Mouse (Mus musculus): ENCODE measurements around the gene Stx18. TPM values are rescaled to one million over a fixed set of nuclear protein-coding genes. Genes with fewer than 3 reads are reported as not detected.

Stx18 gene
- polyA plus RNA-seq, 1 experiment from 2014 or later = 22.4 TPM

DNA sequence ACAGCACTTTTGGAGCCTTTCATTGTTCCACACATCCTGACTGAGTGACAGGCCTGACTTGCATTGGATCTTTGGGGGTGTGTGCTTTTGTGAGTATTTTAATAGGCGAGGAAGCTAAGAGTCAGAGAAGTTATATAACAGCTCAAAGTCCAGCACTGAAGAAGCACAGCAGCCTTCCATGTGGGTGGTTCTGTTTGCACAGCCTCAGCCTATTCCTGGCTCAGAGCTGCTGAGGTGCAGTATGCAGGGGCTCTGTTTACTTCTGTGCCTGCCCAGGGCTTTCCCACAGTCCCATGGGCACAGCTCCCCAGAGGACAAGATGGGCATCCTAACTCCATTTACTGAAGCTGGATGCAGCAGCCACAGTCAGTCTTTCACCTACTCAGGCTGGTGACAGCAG is 78.5 kb downstream of the Stx18 start:
- 46% methylated on average over 1 of the region's 1 CpGs for WGBS
- Histone ChIP-seq H3K4me1 (replicated peaks; ENCODE audit: control insufficient read depth, insufficient read depth, low read length) (no peaks in the 10 kb centered on the region), H3K4me3 (ENCODE audit: low read depth, low read length) (no peak overlapping the region), H3K27ac (ENCODE audit: low read depth, low read length) (no peak overlapping the region), H3K27me3 (replicated peaks; ENCODE audit: control insufficient read depth, insufficient read depth, low read length) (no peaks in the 10 kb centered on the region), H3K36me3 (ENCODE audit: control insufficient read depth, insufficient read depth) (peaks cover 10% of the 10 kb centered on the region; the same call in 1 of the 2 replicates), H3K9ac (ENCODE audit: low read depth, low read length) (no peak overlapping the region), H3K9me3 (ENCODE audit: control insufficient read depth) (no peaks in the 10 kb centered on the region), H3K4me2 (replicated peaks; ENCODE audit: low read depth) (no peak overlapping the region)
- no peak for TF ChIP-seq CTCF (IDR thresholded peaks at IDR 0.05; ENCODE audit: low read depth)
- ATAC-seq = peak; percentile 90

DNA sequence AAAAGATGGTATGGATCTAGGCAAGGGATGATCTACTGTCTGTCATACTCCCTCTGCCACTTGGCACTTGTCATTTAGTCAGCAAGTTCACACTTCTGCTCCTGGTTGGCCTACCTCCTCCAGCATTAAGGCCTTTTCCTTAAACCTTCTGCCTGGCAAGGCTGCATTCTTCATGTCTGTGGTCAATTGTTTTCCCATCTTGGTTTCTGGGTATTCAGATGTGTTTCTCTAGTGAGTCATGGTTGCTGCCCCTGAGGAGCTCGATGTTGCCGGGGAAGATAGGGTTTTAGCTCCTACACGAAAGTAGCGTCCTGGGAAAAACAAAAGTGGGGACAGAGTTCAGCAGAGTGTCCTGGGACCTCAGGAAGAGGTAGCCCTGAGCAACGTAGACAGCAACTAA is 80.7 kb downstream of the Stx18 start:
- no peak for TF ChIP-seq CTCF (IDR thresholded peaks at IDR 0.05; ENCODE audit: low read depth)
- no peak for ATAC-seq
- peaks cover 7% of the 10 kb centered on the region; the same call in 1 of the 2 replicates for H3K36me3 ChIP-seq (ENCODE audit: control insufficient read depth, insufficient read depth)
- H3K9me3 ChIP-seq (ENCODE audit: control insufficient read depth) = no peaks in the 10 kb centered on the region
- H3K27ac ChIP-seq (ENCODE audit: low read depth, low read length) = no peak overlapping the region
- 91% methylated on average over 5 of the region's 5 CpGs for WGBS
- H3K4me1 ChIP-seq (replicated peaks; ENCODE audit: control insufficient read depth, insufficient read depth, low read length) = no peaks in the 10 kb centered on the region
- no peak overlapping the region for H3K4me3 ChIP-seq (ENCODE audit: low read depth, low read length)
- H3K9ac ChIP-seq (ENCODE audit: low read depth, low read length) = no peak overlapping the region
- no peaks in the 10 kb centered on the region for H3K27me3 ChIP-seq (replicated peaks; ENCODE audit: control insufficient read depth, insufficient read depth, low read length)
- no peak overlapping the region for H3K4me2 ChIP-seq (replicated peaks; ENCODE audit: low read depth)

DNA sequence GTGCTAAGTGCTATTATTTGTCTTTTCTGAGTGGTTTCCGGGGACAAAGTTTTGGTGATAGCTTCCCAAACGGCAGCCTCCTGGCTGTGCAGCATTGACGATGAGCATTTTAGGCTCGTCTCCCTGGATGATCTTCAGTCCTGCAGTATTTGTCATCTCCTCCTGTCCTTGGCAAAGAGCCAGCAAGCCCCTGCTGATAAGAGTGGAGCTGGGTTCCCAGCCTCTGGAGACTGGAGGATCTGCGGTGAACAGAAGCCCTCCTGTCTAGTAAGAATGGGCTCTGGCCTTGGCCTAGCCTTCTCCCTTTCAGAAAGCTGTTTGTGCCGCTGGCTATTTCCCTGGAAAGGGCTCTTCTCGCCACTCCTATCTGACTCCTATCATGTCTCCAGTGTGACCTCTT is 83.2 kb downstream of the Stx18 start:
- ATAC-seq = no peak
- Histone ChIP-seq H3K4me1 (replicated peaks; ENCODE audit: control insufficient read depth, insufficient read depth, low read length) (no peaks in the 10 kb centered on the region), H3K27me3 (replicated peaks; ENCODE audit: control insufficient read depth, insufficient read depth, low read length) (no peaks in the 10 kb centered on the region), H3K4me2 (replicated peaks; ENCODE audit: low read depth) (no peak overlapping the region), H3K36me3 (ENCODE audit: control insufficient read depth, insufficient read depth) (no peaks in the 10 kb centered on the region), H3K9ac (ENCODE audit: low read depth, low read length) (no peak overlapping the region), H3K9me3 (ENCODE audit: control insufficient read depth) (no peaks in the 10 kb centered on the region), H3K27ac (ENCODE audit: low read depth, low read length) (no peak overlapping the region), H3K4me3 (ENCODE audit: low read depth, low read length) (no peak overlapping the region)
- 53% methylated on average over 7 of the region's 7 CpGs for WGBS
- no peak for TF ChIP-seq CTCF (IDR thresholded peaks at IDR 0.05; ENCODE audit: low read depth)

DNA sequence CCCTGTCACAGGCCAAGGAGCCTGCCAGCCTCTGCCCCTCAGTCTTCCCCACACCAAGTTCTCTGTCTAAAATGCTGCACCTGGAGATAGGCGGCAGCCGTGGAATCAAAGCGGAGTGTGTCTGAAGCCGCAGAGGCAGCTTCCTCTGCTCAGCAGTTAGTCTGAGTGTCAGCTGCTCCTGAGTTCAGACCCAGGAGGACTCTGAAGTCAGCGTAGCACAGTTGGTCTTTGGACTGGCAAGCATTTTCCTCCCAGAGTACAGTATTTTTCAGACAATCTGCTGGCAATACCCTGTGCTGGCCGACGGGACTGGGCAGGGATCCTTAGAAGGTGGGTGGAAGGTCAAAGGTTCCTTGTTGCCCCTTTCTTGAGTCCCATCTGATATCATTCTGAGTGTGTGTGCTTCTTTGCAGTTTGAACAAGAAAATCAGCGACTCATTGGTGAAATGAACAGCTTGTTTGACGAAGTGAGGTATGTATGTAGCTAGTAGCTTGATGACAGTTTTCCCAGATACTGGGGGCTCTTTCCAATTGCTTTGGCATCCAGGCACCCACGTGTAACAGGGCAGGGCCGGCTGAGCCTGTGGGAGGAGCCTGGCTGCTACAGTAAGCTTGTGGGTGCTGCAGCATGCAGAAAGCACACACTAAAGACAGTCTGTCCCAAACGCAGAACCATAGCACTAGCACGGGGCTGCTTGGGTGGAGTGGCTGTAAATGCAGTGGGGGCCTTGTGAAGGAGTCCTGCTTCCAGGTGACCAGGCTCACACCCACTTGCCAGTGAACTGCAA is 88.2 kb downstream of the Stx18 start:
- Histone ChIP-seq H3K9ac (ENCODE audit: low read depth, low read length) (no peak overlapping the region), H3K27me3 (replicated peaks; ENCODE audit: control insufficient read depth, insufficient read depth, low read length) (no peaks in the 10 kb centered on the region), H3K36me3 (ENCODE audit: control insufficient read depth, insufficient read depth) (peaks cover 23% of the 10 kb centered on the region; the same call in 1 of the 2 replicates), H3K4me2 (replicated peaks; ENCODE audit: low read depth) (no peak overlapping the region), H3K9me3 (ENCODE audit: control insufficient read depth) (no peaks in the 10 kb centered on the region), H3K4me1 (replicated peaks; ENCODE audit: control insufficient read depth, insufficient read depth, low read length) (no peaks in the 10 kb centered on the region), H3K4me3 (ENCODE audit: low read depth, low read length) (no peak overlapping the region), H3K27ac (ENCODE audit: low read depth, low read length) (peak overlapping the region; percentile 41)
- peak; percentile 84 for ATAC-seq
- no peak for TF ChIP-seq CTCF (IDR thresholded peaks at IDR 0.05; ENCODE audit: low read depth)
- WGBS = 69% methylated on average over 13 of the region's 13 CpGs

DNA sequence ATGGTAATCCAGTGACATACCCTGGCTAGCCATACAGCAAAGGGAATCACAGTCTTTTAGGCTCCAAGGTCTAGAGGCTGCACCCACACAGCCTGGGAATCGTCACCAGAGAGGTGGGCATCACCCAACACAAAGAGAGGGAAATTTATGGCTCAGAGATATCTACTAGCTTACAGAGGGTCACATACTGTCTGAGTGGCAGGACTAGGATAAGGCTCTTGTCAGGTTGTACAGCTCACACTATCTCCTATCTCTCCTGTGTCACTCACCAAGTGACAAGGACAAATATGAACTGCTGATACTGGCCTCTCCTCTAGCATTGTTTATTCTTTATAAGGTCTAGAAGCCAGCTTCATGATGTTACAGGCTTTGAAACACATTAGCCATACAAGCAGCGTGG is 90.8 kb downstream of the Stx18 start:
- no peaks in the 10 kb centered on the region for H3K27me3 ChIP-seq (replicated peaks; ENCODE audit: control insufficient read depth, insufficient read depth, low read length)
- H3K9me3 ChIP-seq (ENCODE audit: control insufficient read depth) = no peaks in the 10 kb centered on the region
- H3K9ac ChIP-seq (ENCODE audit: low read depth, low read length) = no peak overlapping the region
- H3K36me3 ChIP-seq (ENCODE audit: control insufficient read depth, insufficient read depth) = peaks cover 23% of the 10 kb centered on the region; the same call in 1 of the 2 replicates
- H3K4me1 ChIP-seq (replicated peaks; ENCODE audit: control insufficient read depth, insufficient read depth, low read length) = no peaks in the 10 kb centered on the region
- ATAC-seq = no peak
- no peak overlapping the region for H3K4me2 ChIP-seq (replicated peaks; ENCODE audit: low read depth)
- WGBS = 82% methylated on average over 2 of the region's 2 CpGs
- H3K4me3 ChIP-seq (ENCODE audit: low read depth, low read length) = no peak overlapping the region
- no peak overlapping the region for H3K27ac ChIP-seq (ENCODE audit: low read depth, low read length)
- TF ChIP-seq CTCF (IDR thresholded peaks at IDR 0.05; ENCODE audit: low read depth) = no peak

DNA sequence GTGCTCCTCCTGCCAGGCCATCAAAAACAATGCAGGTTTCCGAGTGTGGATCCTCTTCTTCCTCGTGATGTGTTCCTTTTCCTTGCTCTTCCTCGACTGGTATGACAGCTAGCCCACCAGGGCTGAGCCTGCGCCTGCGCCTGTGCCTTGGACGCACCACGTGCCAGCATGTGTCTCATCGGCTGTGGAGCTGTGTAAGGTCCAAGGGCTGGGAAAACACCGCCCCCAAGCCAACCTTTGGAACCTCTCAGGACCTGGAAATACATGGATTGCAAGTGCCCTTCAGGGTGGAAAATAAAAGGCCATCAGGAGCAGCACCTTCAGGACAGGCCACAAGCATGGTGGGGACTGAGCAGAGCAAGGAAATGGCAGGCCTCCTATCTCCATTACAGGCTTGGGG is 97.7 kb downstream of the Stx18 start:
- Histone ChIP-seq H3K27ac (ENCODE audit: low read depth, low read length) (no peak overlapping the region; the same call in 1 of the 2 replicates), H3K4me2 (replicated peaks; ENCODE audit: low read depth) (no peak overlapping the region), H3K27me3 (replicated peaks; ENCODE audit: control insufficient read depth, insufficient read depth, low read length) (no peaks in the 10 kb centered on the region), H3K9ac (ENCODE audit: low read depth, low read length) (no peak overlapping the region), H3K9me3 (ENCODE audit: control insufficient read depth) (no peaks in the 10 kb centered on the region), H3K4me3 (ENCODE audit: low read depth, low read length) (no peak overlapping the region), H3K36me3 (ENCODE audit: control insufficient read depth, insufficient read depth) (peaks cover 9% of the 10 kb centered on the region), H3K4me1 (replicated peaks; ENCODE audit: control insufficient read depth, insufficient read depth, low read length) (no peaks in the 10 kb centered on the region)
- peak; percentile 75 for ATAC-seq
- TF ChIP-seq CTCF (IDR thresholded peaks at IDR 0.05; ENCODE audit: low read depth) = no peak
- WGBS = 85% methylated on average over 9 of the region's 9 CpGs
